Mouse (Mus musculus) neutrophil, adult 83 days (primary cell): Measurements from ENCODE around the gene Tnfrsf14. TPM values are rescaled to one million over a fixed set of nuclear protein-coding genes. Genes with fewer than 3 reads are reported as not detected.

Source experiments
- total RNA-seq, 2 experiments: library from RNA; stranded (reverse); gene quantifications; one replicate each; pipeline ENCODE4 v1.2.4; 2023

Tnfrsf14 gene
- total RNA-seq: 100 to 1,000 TPM; 101 to 127 TPM

GRCm38 (mm10) chr4:154928395-154929087, at the start of gene Tnfrsf14:
Tnfrsf14 (minus strand) TSS chr4:154928563.

GRCm38 (mm10) chr4:154963901-154964580, 35.7 kb upstream of the Tnfrsf14 start, which contains the start of gene Pank4:
Pank4 (plus strand) TSS chr4:154964123.

GRCm38 (mm10) chr4:154960690-154961225, 32.4 kb upstream of the Tnfrsf14 start, which contains the start of gene Hes5:
Hes5 (plus strand) TSS chr4:154960923.

GRCm38 (mm10) chr4:154898506-154899446, 29.6 kb downstream of the Tnfrsf14 start, which contains the start of gene Fam213b:
Fam213b (minus strand) TSS chr4:154899135.

Other genes starting within 250 kb of the Tnfrsf14 start
- not detected for gene Ttc34, start 91.1 kb downstream of the Tnfrsf14 start, total RNA-seq
- under 1 TPM in 1 of 2 experiments, not detected in 1; 0.24 TPM for gene Mmel1, start 59.0 kb downstream of the Tnfrsf14 start, total RNA-seq
- gene Fam213b, start 29.4 kb downstream of the Tnfrsf14 start, total RNA-seq: 1 to 10 TPM; 1.9 to 2.5 TPM
- under 1 TPM in 1 of 2 experiments, not detected in 1; 0.53 TPM for gene Hes5, start 32.4 kb upstream of the Tnfrsf14 start, total RNA-seq
- gene Pank4, start 35.6 kb upstream of the Tnfrsf14 start, total RNA-seq: 10 to 100 TPM; 27.9 to 31.5 TPM
- under 1 TPM in 1 of 2 experiments, not detected in 1; 0.09 TPM for gene Plch2, start 128.2 kb upstream of the Tnfrsf14 start, total RNA-seq
- 1 to 10 TPM; 5.7 to 7.4 TPM for gene Pex10, start 138.5 kb upstream of the Tnfrsf14 start, total RNA-seq
- 10 to 100 TPM; 55.8 to 59.7 TPM for gene Rer1, start 157.8 kb upstream of the Tnfrsf14 start, total RNA-seq
- 1 to 10 TPM; 1.4 to 1.9 TPM for gene Morn1, start 158.0 kb upstream of the Tnfrsf14 start, total RNA-seq